38 mouse cellular contexts compared by ENCODE assay signal in genomic region chr6:40613260-40613852, GRCm38 (mm10). TPM values are rescaled to one million over a fixed set of nuclear protein-coding genes. Genes with fewer than 3 reads are reported as not detected.
"Had no signal": no experiment of that assay in that cellular context is flagged by ENCODE, and none has a peak within 500 bp of the region (broad histone marks: within the 10 kb centered on the region; RNA-seq: fewer than 3 reads in every experiment).

Tas2r138 (minus strand) TSS chr6:40613310.

- ATAC-seq: hindbrain, embryonic 16.5 days; inflammation-experienced regulatory T-cells, adult 6 months; intestine, embryonic 15.5 days; intestine, postnatal 0 days had no signal

- H3K27me3 ChIP-seq: heart, embryonic 13.5 days; heart, embryonic 15.5 days; hindbrain, embryonic 12.5 days; intestine, embryonic 15.5 days; limb, embryonic 12.5 days; liver, embryonic 13.5 days had no signal

- H3K9me3 ChIP-seq: heart, embryonic 13.5 days; heart, embryonic 15.5 days; hindbrain, embryonic 12.5 days; intestine, embryonic 15.5 days; limb, embryonic 10.5 days; limb, embryonic 12.5 days; liver, embryonic 13.5 days had no signal

- DNase-seq: gastrocnemius, adult 2 months; gastrocnemius, postnatal 10 days; gastrocnemius, postnatal 25 days; heart, adult 11 months; heart, adult 2 months; heart, postnatal 14 days; heart, postnatal 36 days; kidney, adult 18-20 months; kidney, adult 8-10 months; kidney, postnatal 10 days; kidney, postnatal 25 days; kidney, postnatal 4 days; liver; liver, embryonic 13.5 days had no signal

- H3K36me3 ChIP-seq: heart, embryonic 13.5 days; heart, embryonic 15.5 days; hindbrain, embryonic 12.5 days; intestine, embryonic 15.5 days; limb, embryonic 10.5 days; limb, embryonic 12.5 days; liver, embryonic 13.5 days had no signal

- H3K9ac ChIP-seq: heart, embryonic 13.5 days; heart, embryonic 15.5 days; hindbrain, embryonic 12.5 days; hindbrain, embryonic 14.5 days; intestine, embryonic 15.5 days; limb, embryonic 12.5 days; liver, embryonic 13.5 days had no signal

- H3K4me1 ChIP-seq: heart, embryonic 13.5 days; heart, embryonic 15.5 days; hindbrain, embryonic 12.5 days; intestine, embryonic 15.5 days; limb, embryonic 10.5 days; limb, embryonic 12.5 days; liver, embryonic 13.5 days had no signal

- H3K4me2 ChIP-seq: heart, embryonic 11.5 days; heart, embryonic 13.5 days; heart, embryonic 15.5 days; hindbrain, embryonic 12.5 days; hindbrain, embryonic 14.5 days; intestine, embryonic 15.5 days; limb, embryonic 12.5 days; liver, embryonic 11.5 days; liver, embryonic 13.5 days had no signal

- H3K27ac ChIP-seq: gastrocnemius, adult 2 months; heart, adult 2 months; heart, embryonic 13.5 days; heart, embryonic 15.5 days; hindbrain, embryonic 12.5 days; hindbrain, embryonic 14.5 days; intestine, embryonic 15.5 days; layer of hippocampus, adult 2 months; left cerebral cortex, adult 2 months; limb, embryonic 10.5 days; limb, embryonic 12.5 days; liver, embryonic 13.5 days had no signal

- H3K4me3 ChIP-seq: gastrocnemius, adult 2 months; heart, adult 2 months; heart, embryonic 13.5 days; heart, embryonic 15.5 days; hindbrain, embryonic 12.5 days; intestine, embryonic 15.5 days; layer of hippocampus, adult 2 months; left cerebral cortex, adult 2 months; limb, embryonic 10.5 days; limb, embryonic 12.5 days; liver, embryonic 13.5 days had no signal

RNA-seq across cellular contexts. Expression of gene Tas2r138, which starts in this region (rescaled TPM):
- total RNA-seq: gastrocnemius, adult 2 months; gastrocnemius, postnatal 10 days; gastrocnemius, postnatal 25 days; gastrocnemius, postnatal 4 days; heart, adult 2 months; heart, postnatal 14 days; heart, postnatal 36 days; hematopoietic stem cell, adult 5-6 weeks; layer of hippocampus, adult 2 months; layer of hippocampus, postnatal 10 days; layer of hippocampus, postnatal 25 days; left cerebral cortex, adult 2 months; left cerebral cortex, postnatal 14 days had no signal
- polyA plus RNA-seq: frontal cortex, adult 2 months; heart, adult 2 months; heart, embryonic 11.5 days; heart, embryonic 13.5 days; heart, embryonic 15.5 days; heart, postnatal 0 days; hindbrain, embryonic 12.5 days; hindbrain, embryonic 14.5 days; hindbrain, embryonic 16.5 days; inflammation-experienced regulatory T-cells, adult 6 months; intestine, embryonic 15.5 days; intestine, postnatal 0 days; kidney, embryonic 14.5 days; kidney, embryonic 16.5 days; limb, embryonic 10.5 days; limb, embryonic 12.5 days; limb, embryonic 14.5 days; liver, embryonic 11.5 days; liver, embryonic 13.5 days had no signal
